Mouse (Mus musculus) hematopoietic stem cell, adult 5-6 weeks (primary cell): ENCODE measurements around the gene Fam81b. TPM values are rescaled to one million over a fixed set of nuclear protein-coding genes. Genes with fewer than 3 reads are reported as not detected.

Experiments
- ATAC-seq, 2 experiments: fragments of 125-278 bp in 1 of 2; replicated peaks in 1 of 2; 2 replicates each; pipeline ENCODE4 v1.8.0; 2016 to 2017; ENCODE audit warnings: inconsistent platforms in 2 of 2, mild to moderate bottlenecking in 2 of 2, moderate number of reproducible peaks in 2 of 2, low read depth in 1 of 2, moderate TSS enrichment in 1 of 2; ENCODE audit not compliant: low FRiP score in 2 of 2, poor library complexity in 2 of 2, severe bottlenecking in 2 of 2, insufficient read depth in 1 of 2, low TSS enrichment in 1 of 2
- total RNA-seq: library from RNA; stranded (forward); fragments of 172-1452, 232-1000 nt; gene quantifications from 2 replicates; pipeline ENCODE4 v1.2.3, GENCODE M21; 2017

Gene Fam81b
- total RNA-seq, 1 experiment from 2014 or later = 0.40 TPM

DNA sequence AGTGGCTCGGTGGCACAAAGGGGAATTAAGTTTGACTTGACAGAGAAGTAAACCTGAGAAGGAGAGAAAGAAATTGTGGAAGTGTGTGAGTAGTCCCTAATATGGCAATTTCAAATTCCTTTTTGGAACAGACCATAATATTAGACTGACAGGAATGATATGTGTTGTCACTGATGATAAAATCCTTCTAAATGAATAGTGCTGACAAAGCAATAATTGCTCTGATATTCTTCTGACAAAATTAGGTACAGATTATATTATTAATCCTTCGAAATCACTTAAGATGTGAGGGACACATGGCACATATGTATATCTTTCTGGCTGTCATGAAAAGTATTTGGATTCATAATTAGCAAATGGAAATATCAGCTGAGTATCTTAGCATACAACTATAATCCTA, 89.9 kb downstream of the Fam81b start:
- ATAC-seq = no peak

DNA sequence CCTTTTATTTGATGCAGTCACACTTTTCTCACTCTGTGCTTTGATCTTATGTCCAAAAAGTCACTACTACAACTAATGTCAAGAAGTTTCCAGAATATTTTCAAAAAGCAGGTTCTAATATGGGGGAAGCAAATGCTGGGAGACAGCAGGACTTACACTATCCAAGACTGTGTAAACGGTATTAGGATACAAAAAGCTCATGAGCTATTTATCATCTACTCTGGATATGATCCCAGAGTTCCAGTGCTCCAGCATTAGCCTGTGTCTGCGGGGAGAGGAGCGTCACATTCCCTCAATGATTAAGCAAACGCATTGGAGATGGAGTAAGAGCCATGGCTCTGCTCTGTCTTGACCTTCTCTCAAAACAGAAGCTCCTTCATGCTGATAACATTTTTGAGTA, 104.9 kb downstream of the Fam81b start:
- ATAC-seq = no peak

DNA sequence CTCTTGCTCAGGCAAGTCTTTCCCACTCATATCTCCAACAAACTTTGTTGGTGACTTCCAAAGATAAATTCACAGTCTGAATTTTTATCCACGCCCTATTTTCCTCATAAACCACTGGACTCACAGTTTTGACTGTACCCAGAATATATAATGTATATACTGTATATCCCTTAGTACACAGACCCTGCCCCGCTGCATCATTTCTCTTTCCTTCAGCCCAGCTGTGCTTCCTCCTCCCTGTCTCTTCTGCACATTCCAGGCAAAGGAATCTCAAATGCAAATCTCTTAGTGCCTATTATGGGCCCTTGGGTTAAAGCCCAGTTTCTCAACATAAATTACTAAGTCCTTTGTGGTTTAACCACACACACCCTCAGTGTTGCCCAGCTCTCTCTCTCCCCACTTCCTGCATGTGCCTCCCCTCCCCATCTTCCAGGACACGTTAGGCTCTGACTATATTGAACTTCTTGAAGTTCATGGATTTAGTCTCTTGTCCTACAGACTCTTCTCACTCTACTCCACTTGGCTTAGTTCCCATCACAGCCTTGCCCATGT, 107.5 kb downstream of the Fam81b start:
- ATAC-seq = peak; percentile 84 to 96

DNA sequence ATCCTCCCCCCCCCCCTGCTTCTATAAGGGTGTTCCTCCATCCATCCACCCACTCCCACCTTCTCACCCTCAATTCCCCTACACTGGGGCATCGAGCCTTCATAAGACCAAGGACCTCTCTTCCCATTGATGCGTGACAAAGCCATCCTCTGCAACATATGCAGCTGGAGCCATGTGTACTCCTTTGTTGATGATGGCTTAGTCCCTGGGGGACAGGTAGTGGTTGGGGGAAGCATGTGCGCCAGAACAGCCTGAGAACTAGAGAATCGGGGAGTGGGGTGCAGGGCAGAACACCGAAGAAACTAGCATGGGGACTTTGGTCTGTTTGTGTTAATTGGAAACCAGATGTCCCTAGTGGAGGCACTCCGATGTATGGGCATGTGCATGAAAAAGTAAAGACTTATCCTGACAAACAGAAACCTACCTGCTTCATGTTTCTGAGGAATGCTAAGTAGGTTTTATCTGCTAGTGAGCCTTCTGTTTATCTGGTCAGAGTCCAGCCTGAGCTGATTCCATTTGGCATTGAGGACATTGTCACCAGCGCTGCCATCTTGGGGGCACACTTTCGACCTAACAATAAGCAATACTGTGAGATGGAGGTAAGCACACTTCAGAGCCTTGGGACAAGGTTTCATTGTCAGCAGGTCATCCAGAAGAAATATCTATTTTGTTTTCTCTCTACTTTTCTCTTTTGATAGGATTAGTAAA, 109.3 kb downstream of the Fam81b start:
- no peak for ATAC-seq

DNA sequence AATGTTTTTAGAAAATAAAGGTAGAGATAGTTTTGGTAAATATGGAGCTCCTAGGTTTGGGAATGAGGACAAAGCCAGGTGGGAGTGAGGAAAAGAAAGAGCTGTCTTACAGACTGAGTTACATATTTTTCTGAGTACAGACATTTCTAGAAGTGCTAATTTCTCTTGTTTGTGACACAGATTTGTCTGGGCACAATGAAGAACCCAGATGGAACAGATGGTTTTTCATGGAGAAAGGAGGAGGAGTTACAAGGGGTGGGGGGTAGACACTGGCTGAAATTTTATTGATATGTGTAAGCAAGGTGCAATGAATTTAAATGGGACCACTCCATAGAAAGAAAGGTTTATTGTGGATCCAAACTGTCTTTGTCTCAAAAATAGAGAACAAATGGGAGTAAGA, 109.9 kb downstream of the Fam81b start:
- ATAC-seq = no peak

DNA sequence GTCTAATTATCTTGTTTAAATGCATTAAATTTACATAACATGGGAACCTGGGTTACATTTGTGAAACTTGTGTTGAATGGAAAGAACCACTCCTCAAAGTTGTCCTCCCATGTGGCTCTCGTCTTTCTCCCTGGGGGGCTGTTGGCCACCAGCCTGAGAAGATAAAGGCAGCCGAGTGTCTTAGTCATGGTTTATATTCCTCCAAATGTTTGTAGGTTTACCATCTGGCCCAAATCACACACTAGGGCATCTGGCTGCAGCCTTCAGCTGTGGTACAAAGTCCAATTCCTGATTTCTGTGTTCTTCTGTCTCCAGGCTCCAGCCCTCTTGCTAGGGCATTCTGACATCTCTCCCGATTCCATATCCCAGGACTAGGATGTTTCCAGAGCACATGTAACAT, 114.6 kb downstream of the Fam81b start:
- ATAC-seq = no peak

DNA sequence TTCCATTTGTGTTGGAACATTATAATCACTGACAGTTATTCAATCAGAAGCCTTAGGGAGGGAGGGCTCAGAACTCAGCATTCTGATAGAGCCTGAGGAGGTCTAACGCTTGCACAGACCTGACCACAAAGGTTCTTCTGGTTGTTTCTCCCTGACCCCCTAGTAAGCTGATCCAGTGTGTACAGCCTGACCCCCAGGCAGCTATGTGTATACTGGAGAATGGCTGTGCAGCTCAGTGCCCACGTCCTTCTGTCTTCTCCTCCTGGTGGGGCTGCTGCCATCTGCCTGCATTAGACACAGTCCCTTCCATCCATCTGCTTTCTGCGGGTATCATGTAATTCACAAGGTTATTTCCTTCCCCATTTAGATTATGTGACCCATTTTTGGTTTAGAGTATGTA, 115.7 kb downstream of the Fam81b start:
- ATAC-seq = no peak

DNA sequence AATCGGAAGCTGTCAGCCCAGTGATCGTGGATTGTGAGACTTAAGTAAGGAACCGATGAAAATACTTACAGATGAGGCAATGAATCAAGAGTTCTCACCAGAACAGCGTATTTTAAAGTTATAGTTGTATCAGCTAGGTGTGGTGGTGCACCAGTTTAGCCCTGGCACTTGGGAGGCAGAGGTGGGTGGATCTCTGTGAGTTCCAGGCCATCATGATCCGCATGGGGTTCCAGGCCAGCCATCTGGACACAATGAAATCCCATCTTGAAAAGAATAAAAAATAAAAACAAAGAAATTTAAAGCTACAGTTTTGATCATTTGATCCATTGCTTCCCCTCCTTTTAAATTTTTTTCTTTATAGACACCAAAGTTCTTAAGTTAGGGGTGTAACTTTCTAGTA, 117.2 kb downstream of the Fam81b start:
- no peak for ATAC-seq

DNA sequence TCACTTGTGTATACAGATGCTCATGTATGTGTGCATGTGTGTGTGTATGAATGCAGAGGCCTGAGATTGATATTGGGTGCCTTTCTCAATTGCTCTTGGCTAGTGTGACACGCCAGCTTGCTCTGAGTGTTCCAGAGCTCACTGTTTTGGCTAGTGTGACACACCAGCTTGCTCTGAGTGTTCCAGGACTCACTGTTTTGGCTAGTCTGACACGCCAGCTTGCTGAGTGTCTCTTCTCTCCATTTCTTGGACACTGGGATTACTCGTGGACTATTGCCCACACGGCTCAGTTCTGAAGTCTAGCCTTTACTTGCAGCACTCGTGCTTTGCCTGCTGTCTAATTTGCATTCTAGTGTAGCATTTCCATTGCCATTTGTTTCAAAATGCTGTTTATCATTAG, 126.2 kb downstream of the Fam81b start:
- ATAC-seq = no peak

DNA sequence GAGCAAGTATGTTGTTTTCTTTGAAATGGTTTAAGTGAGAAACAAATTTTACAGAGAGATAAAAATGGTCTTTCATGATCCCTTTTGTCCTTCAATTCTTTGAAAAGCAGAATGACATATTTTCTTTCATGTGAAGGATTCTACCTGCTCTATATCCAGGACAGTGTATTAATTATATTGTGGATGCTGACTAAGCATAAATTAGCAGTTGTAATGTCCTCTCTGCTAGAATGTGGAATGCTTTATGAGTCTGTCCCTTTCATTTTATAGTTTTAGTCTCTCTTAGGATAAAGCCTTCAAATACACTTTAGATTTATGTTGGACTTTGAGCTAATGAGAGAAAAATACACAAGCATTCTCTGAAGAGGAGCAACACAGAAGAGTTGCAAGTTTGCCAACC, 130.6 kb downstream of the Fam81b start:
- ATAC-seq = no peak

DNA sequence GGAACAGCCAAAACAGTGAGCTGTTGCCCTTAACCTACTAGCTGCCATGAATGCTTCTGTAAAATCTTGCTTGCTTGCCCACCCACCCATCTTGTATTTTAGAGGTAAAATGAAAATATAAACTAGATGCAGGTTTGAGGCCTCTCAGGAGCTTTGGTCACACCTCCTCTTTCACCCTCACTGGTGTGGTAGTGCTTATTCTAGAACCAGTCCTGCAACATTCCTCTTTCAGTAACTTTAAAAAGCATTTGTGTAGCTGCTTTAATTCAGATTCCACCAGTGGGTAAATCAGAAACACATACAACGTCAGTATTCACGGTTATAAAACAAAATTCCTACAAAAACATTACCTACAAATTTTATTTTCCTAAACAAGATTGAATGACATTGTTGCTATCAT, 144.3 kb downstream of the Fam81b start:
- no peak for ATAC-seq

DNA sequence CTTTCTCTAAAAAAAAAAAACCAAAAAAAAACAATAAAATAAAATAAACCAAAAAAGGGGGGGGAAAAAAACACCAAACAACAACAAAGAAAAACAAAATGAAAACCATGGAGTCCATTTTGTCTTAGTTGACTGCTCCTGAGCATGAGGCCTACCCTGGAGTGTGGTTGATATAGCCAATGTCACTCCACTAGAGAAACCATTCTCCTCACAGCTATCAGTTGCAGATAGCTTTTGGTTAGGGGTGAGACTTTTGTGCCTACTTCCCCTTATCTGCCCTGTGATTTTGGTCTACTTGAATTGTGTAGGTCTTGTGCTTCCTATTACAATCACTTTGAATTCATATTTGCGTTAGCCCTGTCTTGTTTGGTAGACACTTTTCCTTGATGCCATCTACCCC, 147.4 kb downstream of the Fam81b start:
- ATAC-seq = no peak

DNA sequence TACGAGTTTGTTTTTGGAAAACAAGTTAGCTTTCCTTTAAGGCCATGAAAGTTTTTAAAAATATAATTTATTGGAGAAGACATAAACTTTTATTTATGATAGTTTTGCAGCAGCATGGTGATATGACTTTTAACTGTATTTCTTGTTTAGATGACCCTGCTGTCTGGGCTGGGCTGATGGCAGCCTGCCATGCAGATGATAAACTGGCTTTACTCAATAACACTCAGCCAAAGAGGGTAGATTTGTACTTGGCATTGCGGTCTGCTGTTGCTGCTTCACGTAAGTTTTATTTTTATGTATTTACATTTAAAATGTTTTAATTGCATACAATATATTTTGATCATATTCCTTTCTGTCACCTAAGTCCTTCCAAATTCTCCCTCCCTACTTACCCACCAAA, 147.8 kb downstream of the Fam81b start:
- ATAC-seq = no peak

Other genes starting within 250 kb of the Fam81b start
- gene Gpr150, start 248.1 kb downstream of the Fam81b start, total RNA-seq = 0.55 and 0.88 TPM in 2 replicates
- 23.5 and 43.2 TPM in 2 replicates for gene Arsk, start 206.4 kb downstream of the Fam81b start, total RNA-seq
- 49.9 and 52.2 TPM in 2 replicates for gene Ttc37, start 206.3 kb downstream of the Fam81b start, total RNA-seq
- gene Mctp1, start 79.5 kb upstream of the Fam81b start, total RNA-seq = 77.9 and 92.5 TPM in 2 replicates